Mouse (Mus musculus): ENCODE results near the gene Tnfaip1.

DNA sequence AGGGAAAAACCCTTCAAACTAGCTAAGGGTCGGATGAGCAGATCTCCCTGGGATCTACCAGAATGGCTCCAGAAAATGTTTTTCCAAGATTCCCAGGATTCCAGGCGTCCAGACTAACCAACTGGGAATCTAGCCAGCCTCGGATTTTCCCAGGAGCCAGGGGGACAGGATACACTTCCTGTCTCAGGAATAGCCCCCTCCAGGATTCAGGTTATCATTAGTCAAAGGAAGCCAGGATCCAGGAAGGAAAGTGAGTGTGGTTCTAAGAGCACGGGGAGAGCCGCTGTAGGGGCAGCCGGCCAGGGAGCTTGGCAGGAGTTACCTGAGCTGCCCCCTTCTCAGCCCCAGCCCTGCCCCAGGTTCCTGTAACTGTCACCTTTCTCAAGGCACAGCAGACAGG lies 5.1 kb downstream of the Tnfaip1 start:
- TF ChIP-seq CTCF (IDR thresholded peaks at IDR 0.05; ENCODE audit: low read depth) (no peak), EP300 (IDR thresholded peaks at IDR 0.05; ENCODE audit: low read depth) (no peak)
